Mouse (Mus musculus) hindbrain, embryonic 14.5 days (tissue): Measurements from ENCODE around the gene Dcdc2a. TPM values are rescaled to one million over a fixed set of nuclear protein-coding genes. Genes with fewer than 3 reads are reported as not detected.

Experiments used
- ATAC-seq: fragments of 200-750 bp; cut with Nextera tagmentation; 2 replicates; pipeline ENCODE4 v1.8.0; 2017; ENCODE audit warnings: moderate number of reproducible peaks, mild to moderate bottlenecking, moderate TSS enrichment, moderate library complexity; ENCODE audit not compliant: low FRiP score
- DNase-seq: peaks from one replicate; pipeline ENCODE4 v3.0.0-alpha.2; 2015; ENCODE audit warnings: low spot score
- H3K27ac ChIP-seq: fragments of 300-500 bp; sonication (generic); 2 replicates; pipeline ENCODE4 v1.5.1; 2014; ENCODE audit warnings: mild to moderate bottlenecking, moderate library complexity
- H3K27me3 ChIP-seq: fragments of 300-500 bp; sonication (generic); 2 replicates; pipeline ENCODE4 v1.6.1; 2014; ENCODE audit warnings: mild to moderate bottlenecking, low read length, mixed read lengths; ENCODE audit not compliant: control insufficient read depth, insufficient read depth
- H3K36me3 ChIP-seq: fragments of 300-500 bp; sonication (generic); replicated peaks from 2 replicates; pipeline ENCODE4 v1.6.1; 2014; ENCODE audit not compliant: control insufficient read depth, insufficient read depth
- H3K4me1 ChIP-seq: fragments of 300-500 bp; sonication (generic); replicated peaks from 2 replicates; pipeline ENCODE4 v1.6.1; 2014; ENCODE audit warnings: antibody characterized with exemption, low read length, mixed read lengths; ENCODE audit not compliant: control insufficient read depth, insufficient read depth
- H3K4me2 ChIP-seq: fragments of 300-500 bp; sonication (generic); replicated peaks from 2 replicates; pipeline ENCODE4 v1.6.1; 2014; ENCODE audit warnings: mild to moderate bottlenecking, moderate library complexity
- H3K4me3 ChIP-seq: fragments of 300-500 bp; sonication (generic); replicated peaks from 2 replicates; pipeline ENCODE4 v1.5.1; 2014; ENCODE audit warnings: mild to moderate bottlenecking, low read length
- H3K9ac ChIP-seq: fragments of 300-500 bp; sonication (generic); 2 replicates; pipeline ENCODE4 v1.6.1; 2014
- H3K9me3 ChIP-seq: fragments of 300-500 bp; sonication (generic); 2 replicates; pipeline ENCODE4 v1.6.1; 2016; ENCODE audit warnings: low read length; ENCODE audit not compliant: control insufficient read depth
- WGBS: fragments of 180-500 bp; shearing (Covaris S2); extraction: QIAGEN DNeasy Blood & Tissue Kit; methylation state at CpG from one replicate; pipeline ENCODE4 v1.1.7; 2014; 5-methylcytosine and 5-hydroxymethylcytosine counted together
- polyA plus RNA-seq: library from polyadenylated mRNA; unstranded; fragments of >200 nt; fragmentation: Nextera tagmentation; extraction: Ambion mirVana; gene quantifications from 2 replicates; pipeline ENCODE4 v1.2.1, GENCODE M21; 2014

The Dcdc2a gene
- polyA plus RNA-seq, 1 experiment from 2014 or later, result 3.9 TPM

DNA sequence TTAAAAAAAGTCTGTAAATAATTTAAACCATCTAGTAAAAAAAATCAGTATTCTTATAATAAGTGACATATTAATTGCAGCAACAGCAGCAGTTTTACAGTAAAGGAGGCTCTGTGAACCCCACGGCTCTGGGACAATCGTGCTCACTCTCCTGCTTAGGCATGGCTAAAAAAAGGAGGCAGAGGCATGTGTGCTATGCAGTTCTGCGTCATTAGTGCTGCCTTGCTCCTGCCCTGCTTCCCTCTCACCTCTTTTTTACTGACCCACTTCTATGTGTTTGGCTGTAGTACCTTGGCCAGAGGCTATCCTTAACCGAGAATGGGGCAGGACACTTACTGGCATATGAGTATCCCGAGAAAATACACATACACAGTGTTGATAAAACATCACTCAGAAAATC, 50.9 kb downstream of the Dcdc2a start:
- no peak overlapping the region for H3K4me2 ChIP-seq
- no peak overlapping the region for H3K27ac ChIP-seq
- no peak overlapping the region for H3K4me3 ChIP-seq
- no peaks in the 10 kb centered on the region for H3K4me1 ChIP-seq
- H3K9ac ChIP-seq, result no peak overlapping the region
- H3K36me3 ChIP-seq, result no peaks in the 10 kb centered on the region
- no peaks in the 10 kb centered on the region for H3K27me3 ChIP-seq
- ATAC-seq (no peak), DNase-seq (no peak)
- WGBS, result 86% methylated on average over 5 of the region's 5 CpGs
- H3K9me3 ChIP-seq, result no peaks in the 10 kb centered on the region

DNA sequence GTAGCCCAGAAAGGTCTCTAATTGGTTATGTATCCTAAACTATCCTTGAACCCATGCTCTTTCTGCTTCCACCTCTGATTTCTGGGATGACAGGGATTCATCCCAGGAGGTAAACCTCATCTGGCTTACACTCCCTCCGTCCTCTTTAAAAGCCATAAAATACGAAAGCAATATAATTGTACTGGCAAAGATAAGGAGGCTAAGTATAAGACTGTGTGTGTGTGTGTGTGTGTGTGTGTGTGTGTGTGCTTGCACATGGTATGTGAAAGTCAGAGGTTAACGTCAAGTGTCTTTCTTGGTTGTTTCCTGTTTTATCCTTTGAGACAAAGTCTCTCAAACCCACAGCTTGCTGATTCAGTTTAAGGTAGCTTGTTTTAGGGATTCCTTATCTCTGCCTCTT, 52.5 kb downstream of the Dcdc2a start:
- Histone ChIP-seq H3K4me1 (no peaks in the 10 kb centered on the region), H3K27ac (no peak overlapping the region), H3K4me3 (no peak overlapping the region), H3K9me3 (no peaks in the 10 kb centered on the region), H3K27me3 (no peaks in the 10 kb centered on the region), H3K9ac (no peak overlapping the region), H3K4me2 (no peak overlapping the region), H3K36me3 (no peaks in the 10 kb centered on the region)
- no peak for ATAC-seq
- DNase-seq, result no peak
- WGBS, result 97% methylated on average over 3 of the region's 3 CpGs

DNA sequence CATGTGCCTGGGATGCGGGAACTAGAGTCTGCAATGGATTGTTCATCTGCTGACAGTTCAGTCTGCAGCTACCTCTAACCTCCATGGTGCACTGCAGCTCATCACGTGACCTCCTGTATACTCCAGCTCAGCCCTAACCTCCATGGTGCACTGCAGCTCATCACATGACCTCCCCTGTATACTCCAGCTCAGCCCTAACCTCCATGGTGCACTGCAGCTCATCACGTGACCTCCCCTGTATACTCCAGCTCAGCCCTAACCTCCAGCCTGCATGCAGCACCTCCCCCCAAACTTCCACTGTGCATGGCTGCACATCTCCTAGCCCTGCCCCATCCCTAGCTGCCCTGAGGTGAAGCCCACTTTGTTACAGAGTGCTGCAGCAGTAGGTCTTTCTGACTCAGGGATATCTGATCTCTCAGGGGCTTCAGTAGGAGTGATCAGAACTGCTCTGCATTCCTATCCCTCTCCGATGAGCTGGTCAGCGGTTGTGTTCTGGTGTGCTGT, 54.8 kb downstream of the Dcdc2a start:
- no peak overlapping the region for H3K9ac ChIP-seq
- no peak overlapping the region for H3K4me3 ChIP-seq
- ATAC-seq, result no peak
- no peaks in the 10 kb centered on the region for H3K9me3 ChIP-seq
- no peaks in the 10 kb centered on the region for H3K27me3 ChIP-seq
- H3K27ac ChIP-seq, result no peak overlapping the region
- no peaks in the 10 kb centered on the region for H3K4me1 ChIP-seq
- WGBS, result 85% methylated on average over 5 of the region's 5 CpGs
- no peak for DNase-seq
- no peaks in the 10 kb centered on the region for H3K36me3 ChIP-seq
- H3K4me2 ChIP-seq, result no peak overlapping the region

DNA sequence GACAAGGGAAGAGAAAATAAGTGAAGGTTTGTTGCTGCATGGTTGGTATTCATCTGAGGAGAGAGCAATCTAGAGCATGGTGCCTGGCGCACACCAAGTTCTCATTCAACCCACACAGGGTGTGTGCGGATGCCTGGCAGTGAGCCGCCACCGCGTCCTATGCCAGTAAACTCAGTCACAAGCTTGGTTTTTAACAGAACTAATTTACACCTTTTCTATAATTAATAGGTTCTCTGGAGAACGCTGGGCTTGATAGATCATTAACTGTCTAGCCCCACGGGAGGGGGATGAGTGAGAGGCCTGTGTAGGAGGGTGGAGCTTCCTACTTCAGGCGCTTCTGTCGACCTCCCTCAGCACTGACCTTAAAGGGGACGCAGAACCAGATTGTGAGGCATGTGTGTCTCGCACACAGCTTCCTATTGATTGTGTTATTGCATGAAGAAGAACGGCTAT, 59.7 kb downstream of the Dcdc2a start:
- WGBS, result 15% methylated on average over 12 of the region's 12 CpGs
- Histone ChIP-seq H3K36me3 (no peaks in the 10 kb centered on the region), H3K4me3 (peak overlapping the region; percentile 31), H3K27ac (0 out of 2 replicates have a peak overlapping the region, but pooled peaks have one; percentile 34), H3K4me1 (no peaks in the 10 kb centered on the region), H3K27me3 (no peaks in the 10 kb centered on the region), H3K9me3 (no peaks in the 10 kb centered on the region), H3K4me2 (peak overlapping the region; percentile 68), H3K9ac (peak overlapping the region; percentile 24)
- ATAC-seq (peak; percentile 86), DNase-seq (peak; percentile 48)

DNA sequence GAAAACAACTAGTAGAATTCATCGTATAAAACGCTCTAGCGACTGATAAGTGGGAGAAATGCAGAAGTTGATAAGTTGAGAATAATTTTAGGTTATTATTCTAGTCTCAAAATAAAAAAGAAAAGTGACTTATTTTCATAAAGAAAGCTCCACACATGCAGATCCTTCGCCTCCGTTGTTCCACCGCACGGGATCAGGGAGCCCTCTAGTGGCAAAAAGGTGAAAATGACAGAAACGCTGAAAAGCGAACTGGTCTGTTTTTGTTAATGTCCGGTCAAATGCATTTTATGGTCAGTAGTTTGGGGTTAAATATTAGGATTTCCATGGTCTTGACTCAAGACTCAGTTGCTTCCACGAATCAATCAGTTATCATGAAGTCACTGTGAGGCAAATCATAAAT, 60.2 kb downstream of the Dcdc2a start:
- DNase-seq (peak; percentile 82), ATAC-seq (0 out of 2 replicates have a peak, but pooled peaks have one; percentile 56)
- no peaks in the 10 kb centered on the region for H3K4me1 ChIP-seq
- H3K27me3 ChIP-seq, result no peaks in the 10 kb centered on the region
- H3K27ac ChIP-seq, result 0 out of 2 replicates have a peak overlapping the region, but pooled peaks have one; percentile 34
- peak overlapping the region; percentile 24 for H3K9ac ChIP-seq
- 5% methylated on average over 11 of the region's 11 CpGs for WGBS
- H3K9me3 ChIP-seq, result no peaks in the 10 kb centered on the region
- peak overlapping the region; percentile 68 for H3K4me2 ChIP-seq
- peak overlapping the region; percentile 31 for H3K4me3 ChIP-seq
- no peaks in the 10 kb centered on the region for H3K36me3 ChIP-seq

DNA sequence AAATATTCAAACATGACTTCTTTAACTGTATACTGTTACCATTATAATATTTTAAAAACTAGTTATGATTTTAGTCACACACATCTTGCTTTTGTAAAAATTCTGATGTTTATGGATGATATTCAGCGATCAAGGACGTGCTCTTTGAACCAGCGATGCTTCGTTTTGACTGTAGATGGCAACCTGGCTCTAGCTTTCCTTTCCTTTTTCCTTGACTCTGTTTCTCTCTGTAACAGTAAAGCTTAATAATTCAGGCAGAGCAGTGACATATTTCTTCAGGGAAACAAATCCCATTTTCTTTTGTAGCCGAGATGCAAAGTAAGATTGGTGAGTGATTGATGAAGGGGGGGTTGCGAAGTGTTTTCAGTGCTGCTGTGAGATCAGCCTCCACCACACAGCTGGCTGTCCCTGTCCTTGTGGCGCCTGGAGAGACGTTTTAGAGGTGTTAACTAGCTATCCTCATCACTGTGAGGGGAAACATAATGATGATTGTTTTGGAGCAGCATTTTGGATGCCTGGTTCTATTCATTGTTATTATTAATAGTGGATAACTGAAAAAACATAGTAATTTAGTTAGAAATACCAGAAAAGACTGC, 67.0 kb downstream of the Dcdc2a start:
- Histone ChIP-seq H3K36me3 (no peaks in the 10 kb centered on the region), H3K27ac (peak overlapping the region; percentile 51; the same call in 1 of the 2 replicates), H3K4me1 (0 out of 2 replicates have a peak, but pooled peaks cover 4% of the 10 kb centered on the region), H3K9me3 (no peaks in the 10 kb centered on the region), H3K27me3 (no peaks in the 10 kb centered on the region), H3K4me3 (no peak overlapping the region), H3K9ac (no peak overlapping the region), H3K4me2 (no peak overlapping the region)
- ATAC-seq (peak; percentile 72; the same call in 1 of the 2 replicates), DNase-seq (peak; percentile 76)
- WGBS, result 51% methylated on average over 8 of the region's 8 CpGs

DNA sequence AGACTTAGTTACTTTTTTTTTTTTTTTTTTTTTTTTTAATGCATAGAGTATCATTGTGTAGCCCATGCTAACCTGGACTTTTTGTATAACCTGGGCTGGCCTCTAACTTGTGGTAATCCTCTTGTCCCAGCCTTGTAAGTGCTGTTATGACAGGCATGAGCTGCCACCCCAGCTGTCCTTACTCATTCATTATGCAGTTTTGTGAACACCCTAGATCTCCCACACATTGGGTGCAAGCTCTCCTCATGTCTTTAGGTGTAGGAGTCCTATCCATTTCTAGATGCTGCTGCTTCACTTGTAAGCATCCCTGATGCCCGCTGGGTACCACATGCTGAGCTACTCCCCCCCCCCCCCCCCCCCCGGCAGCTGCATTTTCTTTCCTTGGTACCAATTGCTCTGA, 71.4 kb downstream of the Dcdc2a start:
- Histone ChIP-seq H3K36me3 (no peaks in the 10 kb centered on the region), H3K4me3 (no peak overlapping the region), H3K9ac (no peak overlapping the region), H3K27me3 (no peaks in the 10 kb centered on the region), H3K4me1 (0 out of 2 replicates have a peak, but pooled peaks cover 4% of the 10 kb centered on the region), H3K4me2 (no peak overlapping the region), H3K9me3 (no peaks in the 10 kb centered on the region), H3K27ac (no peak overlapping the region)
- ATAC-seq (no peak), DNase-seq (no peak)
- WGBS, result 73% methylated on average over 1 of the region's 2 CpGs

DNA sequence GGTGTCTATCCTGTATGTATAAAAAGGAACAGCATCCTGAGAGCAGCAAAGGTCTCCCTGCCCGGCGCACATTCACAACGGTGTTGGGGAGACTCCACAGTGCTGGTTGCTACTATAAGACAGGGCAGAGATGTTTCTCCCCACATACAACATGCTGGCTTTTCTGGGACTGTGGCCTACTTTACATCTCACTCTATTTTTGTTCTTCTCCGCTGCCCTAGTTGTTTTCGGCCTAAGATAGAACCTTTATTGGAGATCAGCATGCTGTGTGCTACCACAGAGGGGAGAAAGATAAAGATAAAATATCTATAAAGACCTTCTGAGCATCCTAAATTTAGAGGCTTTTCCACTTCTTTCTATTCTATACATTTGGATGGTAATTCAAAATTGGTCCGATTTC, 72.0 kb downstream of the Dcdc2a start:
- Histone ChIP-seq H3K4me3 (no peak overlapping the region), H3K4me2 (no peak overlapping the region), H3K27ac (no peak overlapping the region), H3K9ac (no peak overlapping the region), H3K4me1 (0 out of 2 replicates have a peak, but pooled peaks cover 4% of the 10 kb centered on the region), H3K9me3 (no peaks in the 10 kb centered on the region), H3K27me3 (no peaks in the 10 kb centered on the region), H3K36me3 (no peaks in the 10 kb centered on the region)
- ATAC-seq, result no peak
- no peak for DNase-seq
- whole genome bisulfite sequencing, result 86% methylated on average over 6 of the region's 6 CpGs

DNA sequence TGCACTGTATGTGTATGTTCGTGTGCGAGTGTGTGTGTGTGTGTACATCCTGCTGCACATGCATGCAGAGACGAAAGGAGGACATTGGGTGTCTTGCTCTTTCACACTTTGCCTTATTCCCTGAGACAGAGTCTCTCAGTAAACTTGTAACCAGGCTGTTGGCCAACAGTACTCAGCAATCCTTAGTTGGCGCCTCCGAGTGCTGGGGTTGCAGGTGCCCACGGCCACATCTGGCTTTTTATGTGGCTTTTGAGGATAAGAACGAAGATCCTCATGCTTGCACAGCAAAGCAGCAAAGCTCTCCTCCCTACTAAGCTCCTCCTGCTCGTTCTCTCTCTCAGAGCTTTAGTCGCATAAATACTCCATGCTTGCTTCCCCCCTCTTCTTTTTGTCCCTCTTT, 73.0 kb downstream of the Dcdc2a start:
- no peak overlapping the region for H3K27ac ChIP-seq
- H3K9ac ChIP-seq, result no peak overlapping the region
- H3K4me1 ChIP-seq, result no peaks in the 10 kb centered on the region
- DNase-seq, result no peak
- H3K4me2 ChIP-seq, result no peak overlapping the region
- WGBS, result 89% methylated on average over 9 of the region's 9 CpGs
- no peak overlapping the region for H3K4me3 ChIP-seq
- no peak for ATAC-seq
- H3K9me3 ChIP-seq, result no peaks in the 10 kb centered on the region
- no peaks in the 10 kb centered on the region for H3K36me3 ChIP-seq
- H3K27me3 ChIP-seq, result no peaks in the 10 kb centered on the region
